Mouse (Mus musculus) olfactory bulb, adult 2 months (tissue): Measurements from ENCODE around the gene Tigd3.

ENCODE experiments used
- CTCF ChIP-seq: fragments of 200-500 bp; IDR thresholded peaks from 2 replicates; pipeline ENCODE4 v1.5.1; 2012; ENCODE audit warnings: low read depth, mild to moderate bottlenecking, low read length, moderate library complexity; ENCODE audit not compliant: insufficient read depth
- POLR2A ChIP-seq: fragments of 200-500 bp; IDR thresholded peaks from 2 replicates; pipeline ENCODE4 v1.6.1; 2012; ENCODE audit warnings: mild to moderate bottlenecking, low read depth, low read length, moderate library complexity; ENCODE audit not compliant: insufficient read depth

GRCm38 (mm10) chr19:5847306-5847796 is 46.6 kb downstream of the Tigd3 start:
- TF ChIP-seq CTCF (no peak), POLR2A (no peak)
